Mouse (Mus musculus) adrenal gland, adult 18-20 months (tissue): ENCODE measurements around the gene Ticam1. TPM values are rescaled to one million over a fixed set of nuclear protein-coding genes. Genes with fewer than 3 reads are reported as not detected.

Source experiments
- DNase-seq, 2 experiments: peaks; one replicate each; pipeline ENCODE4 v3.0.0; 2021 to 2022; ENCODE audit warnings: low spot score in 2 of 2
- microRNA-seq, 2 experiments: library from miRNA; unstranded; fragments of <30 nt; microRNA quantifications; one replicate each; pipeline ENCODE4 v1.2.0; 2021; ENCODE audit warnings: borderline number of aligned reads in 2 of 2
- total RNA-seq, 2 experiments: library from RNA; stranded (reverse); gene quantifications; 1 replicate in 1 of 2; 2 replicates in 1 of 2; pipeline ENCODE4 v1.2.3; 2021

The Ticam1 gene
- total RNA-seq, 2 experiments from 2014 or later: 23.1 to 26.7 TPM

GRCm38 (mm10) chr17:56224916-56225315 is 51.7 kb downstream of the Ticam1 start:
- DNase-seq: no peak

DNA sequence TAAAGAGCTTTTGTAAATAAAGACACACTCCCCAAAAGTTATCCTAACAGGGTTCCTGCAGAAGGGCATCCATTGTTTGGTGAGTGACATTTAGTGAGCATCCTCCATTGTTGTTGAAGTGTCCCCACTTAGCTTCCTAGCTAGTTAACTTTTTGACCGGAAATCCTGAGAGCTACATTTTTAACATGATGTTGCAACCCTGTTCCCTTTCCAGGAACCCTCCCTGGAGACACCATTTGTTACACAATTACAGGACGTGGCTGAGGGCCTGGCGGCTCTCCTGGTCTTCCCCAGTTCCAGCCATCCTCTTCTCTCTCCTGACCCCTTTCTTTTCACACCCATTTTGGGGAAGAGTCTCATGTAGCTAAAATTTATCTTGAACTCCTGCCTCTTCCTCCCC is 56.8 kb downstream of the Ticam1 start:
- no peak for DNase-seq

Small RNAs within 50 kb of the gene (microRNA-seq; reads per million reads assigned to microRNA genes)
- 3,036 to 4,089 reads per million in 2 experiments for gene Mir7b

Other genes with a start within 250 kb of the Ticam1 start
- gene Sh3gl1, start 240.2 kb downstream of the Ticam1 start, total RNA-seq: 10 to 100 TPM; 38.3 to 39.0 TPM
- 1 to 10 TPM; 2.1 to 2.3 TPM for gene Chaf1a, start 236.3 kb downstream of the Ticam1 start, total RNA-seq
- 10 to 100 TPM; 63.6 to 77.6 TPM for gene Ubxn6, start 201.8 kb downstream of the Ticam1 start, total RNA-seq
- 10 to 100 TPM; 53.9 to 67.0 TPM for gene Hdgfl2, start 197.2 kb downstream of the Ticam1 start, total RNA-seq
- gene Plin4, start 167.0 kb downstream of the Ticam1 start, total RNA-seq: 100 to 1,000 TPM in 1 of 2 experiments, 10 to 100 TPM in 1; 65.0 to 212 TPM
- gene Plin5, start 159.2 kb downstream of the Ticam1 start, total RNA-seq: 10 to 100 TPM; 53.7 to 67.4 TPM
- gene Lrg1, start 154.8 kb downstream of the Ticam1 start, total RNA-seq: 10 to 100 TPM; 21.2 to 57.7 TPM
- 1 to 10 TPM; 6.3 to 7.0 TPM for gene Sema6b, start 136.4 kb downstream of the Ticam1 start, total RNA-seq
- 1 to 10 TPM; 1.9 to 2.5 TPM for gene Tnfaip8l1, start 114.3 kb downstream of the Ticam1 start, total RNA-seq
- 10 to 100 TPM; 49.6 to 56.6 TPM for gene Mydgf, start 92.9 kb downstream of the Ticam1 start, total RNA-seq
- 10 to 100 TPM; 35.8 to 37.6 TPM for gene Dpp9, start 57.9 kb downstream of the Ticam1 start, total RNA-seq
- gene Fem1a, start 20.0 kb downstream of the Ticam1 start, total RNA-seq: 10 to 100 TPM; 29.2 to 30.2 TPM
- gene Plin3, start 16.1 kb upstream of the Ticam1 start, total RNA-seq: 10 to 100 TPM; 66.0 to 84.7 TPM
- not detected for gene Arrdc5, start 23.5 kb upstream of the Ticam1 start, total RNA-seq
- 1 to 10 TPM; 1.8 to 3.1 TPM for gene Uhrf1, start 26.5 kb upstream of the Ticam1 start, total RNA-seq
- gene Kdm4b, start 49.3 kb upstream of the Ticam1 start, total RNA-seq: 10 to 100 TPM; 31.9 to 39.9 TPM
- gene Ptprs, start 199.7 kb upstream of the Ticam1 start, total RNA-seq: 100 to 1,000 TPM; 130 to 188 TPM
- not detected for gene Znrf4, start 235.6 kb upstream of the Ticam1 start, total RNA-seq